Mouse (Mus musculus) heart, adult 2 months (tissue): ENCODE results near the gene Bahcc1. TPM values are rescaled to one million over a fixed set of nuclear protein-coding genes. Genes with fewer than 3 reads are reported as not detected.

Source experiments
- DNase-seq, 2 experiments: peaks; one replicate each; pipeline ENCODE4 v3.0.0; 2021
- H3K27ac ChIP-seq: fragments of 200-600 bp; 2 replicates; pipeline ENCODE4 v1.8.1; 2022
- H3K27me3 ChIP-seq: fragments of 200-500 bp; 2 replicates; pipeline ENCODE4 v1.6.1; 2012; ENCODE audit warnings: mild to moderate bottlenecking, low read length, inconsistent platforms, mixed read lengths; ENCODE audit not compliant: control insufficient read depth, insufficient read depth
- H3K36me3 ChIP-seq: fragments of 200-500 bp; 2 replicates; pipeline ENCODE4 v1.6.1; 2012; ENCODE audit warnings: low read length, inconsistent platforms; ENCODE audit not compliant: control insufficient read depth, insufficient read depth
- H3K4me1 ChIP-seq: fragments of 200-500 bp; 2 replicates; pipeline ENCODE4 v1.6.1; 2011; ENCODE audit warnings: low read length; ENCODE audit not compliant: control insufficient read depth, insufficient read depth
- H3K4me3 ChIP-seq: fragments of 200-600 bp; 2 replicates; pipeline ENCODE4 v1.8.1; 2022
- H3K79me2 ChIP-seq: fragments of 200-500 bp; replicated peaks from 2 replicates; pipeline ENCODE4 v1.6.1; 2012; ENCODE audit warnings: mild to moderate bottlenecking, inconsistent platforms, low read length, moderate library complexity, mixed read lengths; ENCODE audit not compliant: control insufficient read depth, insufficient read depth
- H3K9ac ChIP-seq: fragments of 200-500 bp; 2 replicates; pipeline ENCODE4 v1.6.1; 2012; ENCODE audit warnings: low read depth, mild to moderate bottlenecking, control low read depth, inconsistent platforms, low read length, mixed read lengths
- CTCF ChIP-seq: fragments of 200-600 bp; IDR thresholded peaks from 2 replicates; pipeline ENCODE4 v1.8.1; 2022; ENCODE audit warnings: antibody characterized with exemption, mild to moderate bottlenecking, moderate library complexity
- EP300 ChIP-seq: fragments of 200-500 bp; IDR thresholded peaks from 2 replicates; pipeline ENCODE4 v1.6.1; 2011; ENCODE audit warnings: low read depth, low read length, control low read depth; ENCODE audit not compliant: insufficient read depth
- POLR2A ChIP-seq: fragments of 200-500 bp; IDR thresholded peaks from 2 replicates; pipeline ENCODE4 v1.6.1; 2011; ENCODE audit warnings: mild to moderate bottlenecking, low read depth, low read length, control low read depth; ENCODE audit not compliant: insufficient read depth
- WGBS: fragments of 180-500 bp; shearing (Covaris S2); methylation state at CpG from one replicate; pipeline ENCODE4 v1.1.7; 2018; 5-methylcytosine and 5-hydroxymethylcytosine counted together
- intact Hi-C: fragments of 180-260 bp; cut with DNase I; formaldehyde crosslinking; loops from one replicate; pipeline ENCODE4 v1.15.1; 2025
- polyA plus RNA-seq: library from polyadenylated mRNA; depleted of rRNA; stranded (reverse); fragments of >200 nt; gene quantifications from 2 replicates; pipeline ENCODE4 v1.2.3, GENCODE M21; 2012
- total RNA-seq, 2 experiments: library from RNA; stranded (reverse); gene quantifications; 2 replicates each; pipeline ENCODE4 v1.2.3; 2021

The Bahcc1 gene
- total and polyA plus RNA-seq, 3 experiments = 5.4 to 9.7 (median 6.4) TPM

DNA sequence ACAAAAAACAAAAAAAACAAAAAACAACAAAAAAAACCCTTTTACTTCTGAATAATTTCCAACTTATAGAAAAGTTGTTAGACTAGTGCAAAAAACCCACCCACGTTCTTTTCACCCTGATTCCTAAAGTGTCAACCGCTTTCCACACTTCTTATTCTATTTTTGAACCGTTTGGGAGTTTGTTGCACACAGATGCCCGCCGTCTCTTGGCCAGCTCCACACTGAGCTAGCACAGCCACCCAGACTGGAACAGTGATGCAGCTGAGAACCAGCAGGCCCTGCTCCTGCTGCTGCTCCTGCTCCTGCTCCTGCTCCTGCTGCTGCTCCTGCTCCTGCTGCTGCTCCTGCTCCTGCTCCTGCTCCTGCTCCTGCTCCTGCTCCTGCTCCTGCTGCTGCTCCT is 28.5 kb upstream of the Bahcc1 start:
- no peak for DNase-seq
- no peaks in the 10 kb centered on the region for H3K36me3 ChIP-seq
- H3K27me3 ChIP-seq = no peaks in the 10 kb centered on the region
- H3K9ac ChIP-seq = no peak overlapping the region
- TF ChIP-seq CTCF (no peak), POLR2A (no peak), EP300 (no peak)
- peaks cover 16% of the 10 kb centered on the region for H3K4me1 ChIP-seq
- H3K4me3 ChIP-seq = no peak overlapping the region
- intact Hi-C loops = no loop called here
- H3K27ac ChIP-seq = no peak overlapping the region
- no peaks in the 10 kb centered on the region for H3K79me2 ChIP-seq
- 85% methylated on average over 5 of the region's 5 CpGs for WGBS

DNA sequence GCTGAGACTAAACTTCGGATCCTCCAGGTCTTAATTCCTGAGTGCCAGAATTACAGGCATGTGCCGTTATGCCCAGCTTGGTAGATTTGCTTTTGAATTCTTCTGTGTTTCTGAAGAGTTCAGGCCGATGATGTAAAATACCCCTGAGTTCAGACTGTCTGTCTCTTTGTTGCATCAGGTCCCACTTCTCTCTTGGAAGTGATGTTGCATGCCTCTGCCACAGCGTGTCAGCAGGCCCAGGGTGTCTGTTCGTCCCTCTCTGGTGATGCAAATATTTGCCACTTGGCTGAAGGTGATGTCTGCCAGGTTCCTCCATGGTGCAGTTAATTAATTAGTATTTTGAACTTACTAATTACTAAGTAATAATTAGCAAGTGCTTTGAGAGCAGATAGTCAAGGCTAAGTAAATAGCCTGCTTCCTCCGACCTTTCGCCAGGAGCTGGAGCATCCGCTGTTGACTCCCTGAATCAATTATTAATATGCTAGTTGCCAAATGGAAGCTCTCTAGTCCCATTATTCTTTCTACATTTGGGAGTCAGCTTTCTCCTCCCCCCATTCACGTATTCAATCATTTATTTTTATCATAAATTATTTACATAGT is 26.6 kb upstream of the Bahcc1 start:
- H3K4me3 ChIP-seq = no peak overlapping the region
- H3K4me1 ChIP-seq = peaks cover 12% of the 10 kb centered on the region
- no peaks in the 10 kb centered on the region for H3K79me2 ChIP-seq
- peak overlapping the region; percentile 78 for H3K27ac ChIP-seq
- no peaks in the 10 kb centered on the region for H3K36me3 ChIP-seq
- no peak overlapping the region for H3K9ac ChIP-seq
- DNase-seq = no peak
- intact Hi-C loops = loop anchor here (2.0 kb wide), 1 partner anchor 93 kb away; no protein-coding TSS in a partner anchor
- WGBS = 42% methylated on average over 9 of the region's 9 CpGs
- no peaks in the 10 kb centered on the region for H3K27me3 ChIP-seq
- no peak for TF ChIP-seq POLR2A
- peak; percentile 9; the same call in 1 of the 2 replicates for TF ChIP-seq CTCF

DNA sequence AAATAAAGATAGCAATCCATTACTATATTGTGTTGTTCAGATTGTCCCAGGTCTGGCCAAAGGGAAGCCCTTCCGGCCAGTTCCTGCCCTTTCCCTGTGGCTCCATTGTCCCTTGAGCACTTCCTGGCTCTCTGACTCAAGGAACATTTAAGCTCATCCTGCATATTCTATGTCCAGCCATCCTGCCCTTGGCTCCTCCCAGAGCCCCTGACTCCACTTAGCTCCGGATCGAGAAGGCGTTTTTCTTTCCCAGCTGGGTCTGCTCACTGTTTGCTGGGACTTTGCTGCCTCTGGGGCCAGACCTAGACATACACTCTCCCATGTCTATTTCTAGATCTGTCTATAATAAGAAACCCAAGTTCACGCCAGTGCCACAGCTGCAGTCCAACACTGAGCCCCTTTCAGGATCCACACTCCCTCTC is 26.1 kb upstream of the Bahcc1 start:
- H3K9ac ChIP-seq = peak overlapping the region; percentile 50; the same call in 1 of the 2 replicates
- no peaks in the 10 kb centered on the region for H3K36me3 ChIP-seq
- H3K4me1 ChIP-seq = peaks cover 12% of the 10 kb centered on the region
- WGBS = 11% methylated on average over 5 of the region's 5 CpGs
- H3K79me2 ChIP-seq = no peaks in the 10 kb centered on the region
- H3K4me3 ChIP-seq = no peak overlapping the region
- H3K27me3 ChIP-seq = no peaks in the 10 kb centered on the region
- peak overlapping the region; percentile 78 for H3K27ac ChIP-seq
- intact Hi-C loops = loop anchor here (2.0 kb wide), 1 partner anchor 94 kb away; no protein-coding TSS in a partner anchor
- TF ChIP-seq POLR2A (0 out of 2 replicates have a peak, but pooled peaks have one; percentile 21), CTCF (no peak), EP300 (peak; percentile 67)
- DNase-seq = peak in 1 of 2 experiments; percentile 50

DNA sequence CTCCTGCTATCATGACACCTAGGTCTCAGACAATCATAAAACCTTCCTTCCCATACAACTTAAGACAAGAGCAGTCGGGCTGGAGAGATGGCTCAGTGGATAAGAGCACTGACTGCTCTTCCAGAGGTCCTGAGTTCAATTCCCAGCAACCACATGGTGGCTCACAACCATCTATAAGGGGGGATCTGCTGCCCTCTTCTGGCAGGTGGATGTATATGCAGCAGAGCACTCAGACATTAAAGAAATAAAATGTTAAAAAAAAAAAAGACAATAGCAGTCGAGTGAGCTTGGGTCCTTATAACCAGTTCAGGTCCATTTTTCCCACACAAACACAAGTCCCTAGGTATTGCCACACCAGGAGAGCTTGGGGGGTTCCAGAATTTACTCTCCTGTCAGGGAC is 23.9 kb upstream of the Bahcc1 start:
- DNase-seq = no peak
- no peak overlapping the region for H3K4me3 ChIP-seq
- H3K36me3 ChIP-seq = no peaks in the 10 kb centered on the region
- H3K27me3 ChIP-seq = no peaks in the 10 kb centered on the region
- H3K9ac ChIP-seq = no peak overlapping the region
- H3K4me1 ChIP-seq = peaks cover 12% of the 10 kb centered on the region
- TF ChIP-seq CTCF (peak; percentile 72), EP300 (0 out of 2 replicates have a peak, but pooled peaks have one; percentile 23), POLR2A (no peak)
- no peak overlapping the region for H3K27ac ChIP-seq
- intact Hi-C loops = no loop called here
- no peaks in the 10 kb centered on the region for H3K79me2 ChIP-seq
- 70% methylated on average over 2 of the region's 2 CpGs for WGBS

DNA sequence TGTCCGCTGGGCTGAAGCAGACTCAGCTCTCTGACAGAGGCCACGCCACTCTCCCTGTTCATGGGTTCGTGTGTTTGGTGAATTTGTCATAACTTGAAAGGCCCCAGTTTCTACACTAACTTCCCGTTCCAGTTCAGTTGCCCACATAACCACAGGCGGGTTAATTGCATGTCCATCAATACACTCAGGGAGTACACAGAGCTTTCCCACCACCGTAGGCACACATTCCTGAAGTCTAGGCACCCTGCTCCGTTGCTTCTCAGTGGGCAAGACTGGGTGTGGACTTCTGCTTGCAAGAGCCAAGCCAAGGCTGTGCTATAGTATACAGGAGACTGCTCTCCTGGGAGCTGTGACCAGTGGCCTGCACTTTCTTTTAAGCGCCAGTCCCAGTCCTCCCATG is 23.3 kb upstream of the Bahcc1 start:
- no peaks in the 10 kb centered on the region for H3K79me2 ChIP-seq
- DNase-seq = no peak
- intact Hi-C loops = no loop called here
- WGBS = 91% methylated on average over 8 of the region's 8 CpGs
- H3K9ac ChIP-seq = no peak overlapping the region
- peaks cover 12% of the 10 kb centered on the region for H3K4me1 ChIP-seq
- no peak overlapping the region for H3K4me3 ChIP-seq
- no peaks in the 10 kb centered on the region for H3K36me3 ChIP-seq
- H3K27me3 ChIP-seq = no peaks in the 10 kb centered on the region
- no peak overlapping the region for H3K27ac ChIP-seq
- TF ChIP-seq EP300 = no peak
- no peak for TF ChIP-seq CTCF
- TF ChIP-seq POLR2A = no peak

DNA sequence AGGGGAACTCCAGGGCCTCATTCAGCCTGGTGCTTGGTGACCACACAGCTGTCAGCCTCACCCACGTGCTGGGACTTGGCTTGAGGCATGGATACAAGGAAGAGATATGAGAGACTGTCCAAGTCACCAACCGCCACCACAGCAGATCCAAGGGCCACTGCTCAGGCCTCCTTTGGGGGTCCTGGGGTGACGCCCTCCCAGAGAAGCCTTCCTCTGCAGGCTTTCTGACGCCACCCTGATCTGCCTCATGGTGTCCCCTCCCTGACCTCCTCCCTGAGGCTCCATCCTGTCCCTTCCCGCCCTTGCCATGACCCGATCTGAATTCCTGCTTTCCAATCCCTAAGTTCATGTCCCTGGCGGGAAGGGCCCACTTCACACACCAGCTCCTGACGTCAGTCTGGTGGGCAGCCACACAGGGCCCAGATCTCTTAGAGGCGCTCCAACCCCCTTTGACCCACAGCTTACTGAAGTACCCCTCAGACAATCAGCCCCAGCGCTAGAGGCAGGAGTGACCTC is 17.0 kb upstream of the Bahcc1 start:
- Histone ChIP-seq H3K27me3 (no peaks in the 10 kb centered on the region), H3K4me1 (peaks cover 18% of the 10 kb centered on the region), H3K4me3 (no peak overlapping the region), H3K36me3 (no peaks in the 10 kb centered on the region), H3K9ac (no peak overlapping the region), H3K27ac (peak overlapping the region; percentile 15), H3K79me2 (no peaks in the 10 kb centered on the region)
- no peak for DNase-seq
- intact Hi-C loops = no loop called here
- TF ChIP-seq CTCF (no peak), EP300 (no peak), POLR2A (no peak)
- 56% methylated on average over 10 of the region's 10 CpGs for WGBS
